Mouse (Mus musculus) adrenal gland, adult 18-20 months (tissue): ENCODE measurements around the gene Cep95. TPM values are rescaled to one million over a fixed set of nuclear protein-coding genes. Genes with fewer than 3 reads are reported as not detected.
A peak's percentile ranks its signal among the peaks of the same experiment; 100 is the strongest.
"Not testable (repeated sequence)": the region's sequence is repeated elsewhere in the genome, so short reads cannot be mapped to it uniquely, and the experiment has no call there.

Experiments
- DNase-seq, 2 experiments: peaks; one replicate each; pipeline ENCODE4 v3.0.0; 2021 to 2022; ENCODE audit warnings: low spot score in 2 of 2
- total RNA-seq, 2 experiments: library from RNA; stranded (reverse); gene quantifications; 1 replicate in 1 of 2; 2 replicates in 1 of 2; pipeline ENCODE4 v1.2.3; 2021

Cep95 gene
- total RNA-seq, 2 experiments from 2014 or later: 7.6 to 8.4 TPM

DNA sequence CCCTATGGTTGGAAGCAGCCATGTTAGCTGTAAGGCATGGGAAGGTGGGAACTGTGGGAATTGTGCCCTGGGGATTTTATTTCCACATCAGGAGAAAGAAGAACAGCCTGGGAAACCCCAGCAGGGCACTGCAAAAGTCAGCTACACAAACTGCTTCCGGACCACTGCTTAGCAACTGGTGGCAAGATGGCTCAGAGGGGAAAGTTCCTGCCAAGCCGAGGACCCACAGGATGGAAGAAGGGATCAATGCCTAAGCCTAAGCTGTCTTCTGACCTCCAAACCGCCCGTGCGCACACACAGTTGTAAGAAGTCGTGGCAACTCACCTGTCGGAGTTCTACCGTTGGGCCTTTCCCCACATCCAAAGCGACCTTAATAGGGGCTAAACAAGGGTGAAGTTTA, 16.0 kb upstream of the Cep95 start:
- DNase-seq: no peak

DNA sequence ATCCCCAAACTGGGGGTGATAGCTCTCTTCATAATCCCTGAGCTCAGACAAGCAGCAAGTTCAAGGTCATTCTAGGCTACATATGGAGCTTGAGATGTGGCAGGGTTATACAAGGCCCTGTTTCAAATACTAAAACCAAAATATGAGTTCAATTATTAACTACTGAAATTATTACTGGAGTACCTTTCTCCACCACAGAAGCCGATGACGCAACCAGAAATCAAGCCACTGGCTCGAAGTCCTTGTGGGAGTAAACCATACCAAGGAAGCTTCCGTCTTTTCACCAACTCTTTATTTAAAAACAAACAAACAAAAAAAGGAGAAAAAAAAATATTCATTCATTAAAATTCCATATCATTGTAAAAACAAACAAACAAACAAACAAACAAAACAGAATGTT, 12.1 kb upstream of the Cep95 start:
- no peak for DNase-seq

DNA sequence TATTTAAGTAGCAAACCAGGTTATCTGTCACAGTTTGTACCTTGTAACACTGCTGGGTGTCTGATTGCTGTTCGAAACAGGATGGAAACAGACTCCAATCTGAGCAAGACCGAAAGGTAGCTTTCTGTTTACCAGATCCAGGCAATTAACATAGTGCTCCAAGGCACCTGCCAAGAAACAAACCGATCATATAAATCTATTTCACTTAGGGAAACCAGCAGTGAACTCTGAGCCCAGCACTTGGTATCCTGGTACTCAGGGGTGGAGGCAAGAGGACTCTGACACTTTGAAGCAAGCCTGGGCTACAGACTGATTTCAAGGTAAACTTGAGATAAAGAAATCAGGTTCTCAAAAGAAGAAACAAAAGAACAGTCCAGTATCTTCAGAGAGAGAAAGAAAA, 11.7 kb upstream of the Cep95 start:
- no peak for DNase-seq

DNA sequence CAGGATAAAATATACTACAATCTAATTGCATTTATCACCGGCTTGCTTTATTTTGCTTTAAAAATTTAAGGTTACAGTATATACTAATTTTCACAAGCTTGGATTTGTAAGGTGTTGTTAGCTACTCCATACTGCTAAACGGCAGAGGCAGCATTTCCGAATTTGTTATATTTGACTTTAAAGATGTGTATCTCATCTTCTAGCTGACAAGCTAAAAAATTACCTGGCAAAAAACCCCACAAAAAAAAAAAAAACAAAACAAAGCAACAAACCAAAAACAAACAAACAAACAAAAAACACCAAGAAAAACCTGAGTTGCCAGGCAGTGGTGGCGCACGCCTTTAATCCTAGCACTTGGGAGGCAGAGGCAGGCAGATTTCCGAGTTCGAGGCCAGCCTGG, 10.9 kb upstream of the Cep95 start:
- no peak for DNase-seq

DNA sequence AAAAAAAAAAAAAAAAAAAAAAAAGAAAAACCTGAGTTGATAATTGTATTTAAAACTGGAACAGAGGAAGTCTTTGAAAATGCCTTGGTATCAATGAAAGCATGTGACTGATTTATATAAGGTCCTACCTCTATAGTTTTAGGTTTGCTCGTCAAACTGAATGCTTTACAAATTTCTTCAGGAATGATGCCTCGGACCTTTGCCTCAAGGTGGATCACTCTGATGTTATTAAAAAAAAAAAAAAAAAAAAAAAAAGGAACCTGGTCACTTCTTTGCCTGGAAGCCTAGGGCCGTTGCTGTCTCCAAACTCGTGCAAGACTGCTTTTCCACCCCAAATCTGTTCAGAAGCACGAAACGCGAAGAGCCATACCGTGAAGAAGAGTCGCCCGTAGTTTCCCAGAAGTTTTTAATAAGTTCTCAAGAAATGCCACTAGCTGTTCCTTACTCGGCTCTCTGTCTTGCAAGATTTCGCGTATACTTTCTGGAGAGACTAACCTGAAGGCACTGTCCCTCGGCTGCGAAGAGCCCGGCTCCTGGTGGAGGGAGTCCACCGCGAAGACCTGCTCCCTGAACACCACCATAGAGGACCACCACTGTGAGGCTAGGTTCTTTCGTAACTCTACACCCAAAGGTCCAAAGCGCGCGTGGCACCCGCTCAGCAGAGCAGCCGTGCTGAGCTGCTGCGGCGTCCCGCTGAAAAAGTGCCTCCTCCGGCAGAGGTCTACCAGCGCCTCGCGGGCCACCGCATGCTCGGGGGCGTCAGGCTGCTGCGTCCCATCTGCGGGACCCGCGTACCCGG, 10.3 kb upstream of the Cep95 start:
- DNase-seq: no peak

DNA sequence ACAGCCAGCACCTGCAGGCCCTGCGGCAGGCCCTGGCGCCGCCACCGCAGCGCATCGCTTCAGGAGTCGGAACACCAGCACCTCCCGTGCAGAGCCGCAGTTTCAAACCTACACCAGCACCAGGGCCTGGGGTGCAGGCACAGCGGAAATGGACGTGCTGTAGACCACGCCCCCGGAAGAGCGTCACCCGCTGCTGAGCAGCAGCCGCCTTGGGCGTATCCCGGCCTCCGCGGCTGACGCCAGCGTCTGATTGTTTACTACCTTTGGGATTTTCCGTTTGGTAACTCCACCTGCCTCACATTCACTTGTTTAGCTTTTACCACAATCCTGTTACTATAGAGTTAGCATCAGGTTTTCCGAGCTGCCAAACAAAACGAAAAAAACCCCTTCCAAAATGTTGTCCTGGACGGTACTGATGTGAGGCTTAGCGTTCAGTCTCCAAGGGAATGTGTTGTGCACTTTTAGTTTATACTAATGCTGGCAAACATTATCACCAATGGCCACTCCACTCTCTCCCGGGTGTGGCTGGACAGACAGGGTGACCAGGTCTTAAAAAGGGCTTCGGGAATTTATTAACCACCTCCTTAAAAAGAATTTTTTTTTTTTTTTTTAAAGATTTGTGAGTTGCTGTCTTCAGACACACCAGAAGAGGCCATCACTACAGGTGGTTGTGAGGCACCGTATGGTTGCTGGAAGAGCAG, 9.5 kb upstream of the Cep95 start, which contains the start of gene Polg2:
TSS of gene Polg2 (minus strand) at position 150 of the 701 bp plus-strand sequence.
- DNase-seq: peak; percentile 86 to 90

DNA sequence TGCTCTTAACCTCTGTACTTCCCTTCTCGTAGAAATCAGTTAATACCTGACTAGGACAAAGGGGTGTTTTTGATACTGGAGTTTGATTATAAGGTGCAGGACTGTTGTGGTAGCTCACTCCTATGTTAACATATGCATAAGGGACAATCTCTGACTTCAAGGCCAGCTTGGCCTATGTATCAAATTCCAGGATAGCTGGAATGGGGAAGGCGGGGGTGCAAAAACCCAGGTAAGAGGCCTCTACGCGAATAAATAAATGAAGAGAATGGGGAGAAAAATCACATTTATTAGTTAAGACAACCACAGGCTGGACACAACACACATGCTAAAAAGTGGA, 9.0 kb upstream of the Cep95 start:
- DNase-seq: no peak

DNA sequence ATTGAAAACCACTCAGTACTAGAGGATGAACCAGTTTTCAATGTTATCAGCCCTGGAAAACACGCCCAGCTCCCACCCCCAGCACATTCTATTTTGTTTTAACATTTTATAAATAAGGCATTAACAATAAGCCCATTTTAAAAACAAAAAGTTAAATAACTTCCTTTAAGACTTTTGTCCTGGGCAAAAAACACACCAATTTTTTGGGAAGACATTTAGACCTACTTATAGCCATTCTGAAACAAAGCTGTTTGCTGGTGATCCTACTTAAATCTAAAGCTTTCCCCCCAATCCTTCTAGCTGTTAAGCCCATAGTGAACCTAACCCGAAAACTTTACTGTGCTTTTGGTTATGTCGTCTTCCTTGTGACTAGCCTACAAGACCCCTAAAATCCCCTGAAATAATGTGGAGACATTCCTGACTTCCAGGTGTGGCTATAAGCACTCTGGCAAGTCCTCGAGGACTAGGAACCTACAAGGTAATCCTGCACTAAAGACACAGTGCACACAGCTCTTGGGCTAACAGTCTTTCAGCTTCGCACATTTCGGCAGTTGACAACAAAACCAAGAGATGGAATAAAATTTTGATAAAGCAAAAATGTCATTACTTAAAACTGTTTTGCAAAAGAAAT, 8.3 kb upstream of the Cep95 start:
- no peak for DNase-seq

DNA sequence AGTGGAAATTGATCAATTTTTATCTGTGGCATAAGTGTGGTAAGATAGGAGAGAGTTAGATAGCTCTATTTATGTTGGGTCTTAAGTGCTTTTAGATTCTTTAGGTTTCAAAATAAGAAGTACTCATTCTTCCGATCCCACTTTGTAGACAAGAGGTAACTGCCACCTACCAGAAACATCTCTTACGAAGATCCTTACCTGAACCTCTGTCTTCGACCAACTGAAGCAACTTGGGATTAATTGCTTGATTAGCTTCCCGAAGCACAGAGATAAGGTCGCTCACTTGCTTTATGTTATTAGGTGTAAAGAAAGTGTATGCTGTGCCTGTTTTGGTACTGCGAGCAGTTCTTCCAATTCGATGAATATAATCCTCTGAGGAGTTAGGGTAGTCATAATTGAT, 6.8 kb upstream of the Cep95 start:
- DNase-seq: not testable (repeated sequence)

DNA sequence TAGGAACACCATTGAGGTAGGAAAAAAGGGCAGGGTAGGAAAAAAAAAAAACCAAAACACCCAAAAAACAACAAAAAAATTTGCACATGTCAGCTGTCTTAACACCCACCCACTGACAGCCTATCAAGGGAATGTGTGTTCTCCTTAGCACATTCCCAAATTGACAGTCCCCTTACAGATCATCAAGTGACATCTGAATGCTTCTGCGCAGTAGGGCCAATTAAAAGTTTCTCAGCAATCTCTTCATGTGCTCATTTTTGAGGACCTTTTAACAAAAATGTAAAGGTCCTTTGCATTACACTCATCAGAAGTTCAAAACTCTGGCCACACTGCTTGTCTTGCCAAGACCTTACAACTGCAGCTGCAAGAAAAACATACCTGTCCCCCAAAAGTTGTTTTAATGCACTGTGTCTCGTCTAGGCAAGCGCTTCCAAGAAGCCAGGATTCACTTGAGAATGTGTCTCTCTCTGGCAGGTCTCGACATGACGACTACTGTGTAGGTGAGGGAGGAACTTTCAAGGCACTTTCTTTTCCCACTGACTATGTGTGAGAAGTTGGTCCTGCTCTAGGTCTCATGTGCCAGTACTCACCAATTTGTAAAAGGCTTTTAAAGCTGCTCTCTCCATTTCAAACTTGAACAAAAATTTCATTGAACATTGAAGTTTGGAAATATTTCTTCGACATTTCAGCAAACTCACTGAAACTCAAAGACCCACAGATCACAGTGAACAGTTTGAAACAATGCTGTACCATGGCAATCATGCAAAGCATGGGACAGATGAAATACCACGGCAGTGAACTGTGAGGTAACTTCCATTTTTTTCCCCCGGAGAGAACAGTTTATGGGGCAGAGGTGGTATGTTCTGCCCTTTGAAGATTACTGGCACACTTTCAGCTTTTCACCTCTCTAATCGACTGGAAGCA, 5.9 kb upstream of the Cep95 start:
- no peak for DNase-seq

DNA sequence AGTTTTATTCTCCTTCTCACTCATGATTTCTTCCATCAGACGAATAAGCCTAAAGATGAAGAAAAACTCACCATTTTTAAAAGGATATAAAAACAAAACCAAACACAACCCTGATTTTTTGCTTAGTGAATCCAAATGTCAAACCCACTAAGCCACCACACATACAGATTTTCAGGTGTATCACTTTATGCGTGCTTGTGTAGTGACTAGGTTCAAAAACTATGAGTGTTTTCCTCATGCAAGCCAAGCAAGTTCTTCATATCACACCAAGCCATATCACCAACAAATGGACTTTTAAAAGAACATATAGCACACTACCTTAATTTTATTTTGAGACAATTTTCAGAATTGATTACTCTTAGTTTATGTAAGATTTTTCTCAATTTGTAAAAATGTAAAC, 4.6 kb upstream of the Cep95 start:
- DNase-seq: no peak

DNA sequence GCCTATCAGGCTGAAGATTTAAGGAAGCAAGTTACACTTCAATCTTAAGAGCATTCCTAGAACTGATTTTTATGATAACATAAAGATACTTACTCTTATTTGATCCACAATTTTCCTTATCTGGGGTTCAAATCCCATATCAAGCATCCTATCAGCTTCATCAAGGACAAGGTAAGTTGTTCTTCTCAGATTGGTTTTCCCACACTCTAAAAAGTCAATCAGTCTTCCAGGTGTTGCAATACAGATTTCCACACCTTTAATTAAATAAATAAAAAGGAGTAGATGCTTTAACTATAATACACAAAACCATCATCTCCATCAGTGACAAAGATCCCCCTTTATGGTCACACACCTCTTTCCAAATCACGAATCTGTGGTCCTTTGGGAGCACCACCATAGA, 4.0 kb upstream of the Cep95 start:
- no peak for DNase-seq

DNA sequence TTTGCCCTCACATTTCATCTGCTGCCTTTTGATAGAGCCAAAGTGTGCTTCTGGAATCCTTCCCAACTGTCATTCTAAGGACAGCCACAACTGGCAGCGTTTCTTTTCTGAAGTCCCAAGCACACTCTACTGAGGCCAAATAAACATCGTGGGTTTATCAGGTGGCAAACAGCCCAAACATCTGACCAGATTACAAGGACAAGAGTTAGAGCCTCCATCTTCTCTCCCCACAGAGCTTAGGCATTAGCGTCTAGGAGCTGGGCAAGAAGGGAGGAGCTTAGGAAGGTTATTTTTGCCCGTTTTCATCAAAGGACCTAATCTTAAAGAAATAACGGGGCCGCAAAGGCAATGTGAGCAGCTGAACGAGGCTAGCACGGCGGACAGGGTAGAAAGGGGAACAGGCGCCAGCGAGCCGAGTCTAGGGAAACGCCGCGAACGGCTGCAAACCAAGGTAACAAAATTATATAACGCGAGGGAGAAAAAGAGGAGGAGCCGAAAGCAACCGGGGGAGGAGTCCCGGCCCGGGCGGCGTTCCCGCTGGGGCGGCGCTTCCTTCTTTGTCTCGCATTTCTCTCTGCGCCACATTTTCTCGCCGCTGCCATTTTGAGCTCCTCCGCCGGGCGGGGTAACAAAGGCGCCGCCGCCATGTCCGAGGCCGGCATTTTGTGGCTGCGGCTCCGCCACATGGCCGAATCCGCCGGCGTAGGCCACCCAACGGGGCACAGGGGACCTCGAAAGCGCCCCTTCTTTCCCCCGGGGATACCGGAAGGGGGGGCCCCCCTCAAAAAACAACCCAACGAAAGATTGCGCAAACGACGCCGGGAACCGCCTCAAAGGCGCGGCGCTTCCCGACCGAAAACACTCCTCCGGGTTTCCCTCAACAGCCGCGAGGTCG, 1.7 kb upstream of the Cep95 start:
- peak; percentile 84 to 87 for DNase-seq

DNA sequence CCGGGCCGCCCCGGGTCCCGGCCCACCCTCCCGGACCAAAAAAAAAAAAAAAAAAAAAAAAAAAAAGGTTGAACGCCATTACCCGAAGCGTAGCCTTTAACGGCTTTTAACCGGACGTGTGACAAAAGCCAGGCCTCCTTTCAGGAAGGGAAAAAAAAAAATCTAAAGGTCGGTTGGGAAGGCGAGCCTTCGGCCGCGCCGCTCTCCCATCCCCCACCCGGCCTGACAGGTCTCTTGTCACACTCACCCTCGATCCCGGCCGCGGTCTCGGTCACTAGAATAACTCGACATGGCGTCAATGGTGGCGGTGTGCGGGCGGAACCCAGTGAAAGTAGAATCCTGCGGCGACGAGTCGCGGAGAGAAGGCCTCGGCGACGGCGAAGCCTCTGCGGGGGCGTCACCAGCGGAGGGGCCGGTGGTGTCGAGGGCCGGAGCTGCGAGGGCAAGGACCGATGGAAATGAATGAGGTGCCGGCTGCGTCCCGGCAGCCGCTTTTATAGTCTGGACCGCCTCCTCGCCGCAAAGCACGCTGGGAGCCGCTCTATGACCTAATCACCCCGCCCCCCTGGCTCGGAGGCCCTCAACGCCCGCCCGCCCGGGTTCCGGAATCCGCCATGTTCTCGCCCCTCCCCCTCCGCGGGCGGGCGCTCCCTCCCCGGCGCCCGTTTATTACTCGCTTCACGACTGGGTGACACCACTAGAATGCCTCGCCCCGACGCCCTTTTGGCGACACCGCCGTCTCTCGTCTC, 852 bp upstream of the Cep95 start:
- DNase-seq: peak; percentile 99

DNA sequence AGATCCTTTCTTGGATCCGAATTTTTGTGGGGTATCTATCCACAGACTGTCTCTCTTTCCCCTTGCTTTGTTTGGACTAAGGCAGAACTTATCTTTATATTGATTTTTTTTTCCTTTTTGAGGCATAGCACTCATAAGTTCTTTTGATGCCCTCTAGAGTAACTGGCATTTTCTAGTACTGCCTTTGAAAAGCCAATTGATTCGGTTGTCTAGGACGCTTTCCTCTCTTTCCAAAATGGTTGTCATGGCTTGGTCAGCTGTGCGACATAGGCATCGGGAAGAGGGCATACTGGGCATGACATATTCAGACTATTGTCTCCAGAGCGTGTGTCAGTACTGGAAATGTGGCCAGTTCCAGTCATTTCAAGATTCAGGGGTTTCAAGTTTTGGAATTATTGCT, 597 bp downstream of the Cep95 start:
- DNase-seq: no peak

DNA sequence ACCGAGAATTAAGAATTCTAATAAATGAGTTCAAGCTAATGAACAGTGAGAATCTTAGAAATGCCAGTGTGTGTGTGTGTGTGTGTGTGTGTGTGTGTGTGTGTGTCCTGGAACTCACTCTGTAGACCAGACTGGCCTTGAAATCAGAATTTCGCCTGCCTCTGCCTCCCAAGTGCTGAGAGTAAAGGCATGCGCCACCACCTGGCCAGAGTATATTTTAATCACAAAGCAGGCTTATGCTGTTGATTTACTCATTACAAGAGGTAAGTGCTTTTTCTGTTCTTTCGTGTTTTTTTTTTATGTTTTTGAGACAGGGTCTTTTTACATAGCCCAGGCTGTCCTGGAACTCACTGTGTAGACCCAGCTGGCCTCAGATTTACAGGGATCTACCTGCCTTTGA, 4.8 kb downstream of the Cep95 start:
- no peak for DNase-seq

DNA sequence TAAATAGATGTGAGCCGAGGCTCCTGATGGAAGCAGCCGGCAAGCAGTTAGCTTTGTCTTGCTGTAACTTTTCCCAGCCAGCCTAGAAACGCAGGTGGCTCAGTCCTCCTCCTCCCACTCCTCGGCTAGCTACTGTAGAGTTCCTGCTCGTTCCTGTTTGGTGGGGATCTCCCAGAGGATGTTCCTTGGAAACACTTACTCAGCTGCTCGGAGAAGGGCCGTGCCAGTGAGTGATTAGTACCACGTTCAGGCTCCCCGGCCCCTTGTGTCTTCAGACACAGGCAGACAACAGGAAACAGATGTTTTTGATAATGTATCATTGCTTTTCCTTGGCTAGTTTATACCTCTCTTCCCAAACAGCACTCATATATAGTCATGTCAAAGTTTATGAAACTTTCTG, 6.6 kb downstream of the Cep95 start:
- DNase-seq: no peak

DNA sequence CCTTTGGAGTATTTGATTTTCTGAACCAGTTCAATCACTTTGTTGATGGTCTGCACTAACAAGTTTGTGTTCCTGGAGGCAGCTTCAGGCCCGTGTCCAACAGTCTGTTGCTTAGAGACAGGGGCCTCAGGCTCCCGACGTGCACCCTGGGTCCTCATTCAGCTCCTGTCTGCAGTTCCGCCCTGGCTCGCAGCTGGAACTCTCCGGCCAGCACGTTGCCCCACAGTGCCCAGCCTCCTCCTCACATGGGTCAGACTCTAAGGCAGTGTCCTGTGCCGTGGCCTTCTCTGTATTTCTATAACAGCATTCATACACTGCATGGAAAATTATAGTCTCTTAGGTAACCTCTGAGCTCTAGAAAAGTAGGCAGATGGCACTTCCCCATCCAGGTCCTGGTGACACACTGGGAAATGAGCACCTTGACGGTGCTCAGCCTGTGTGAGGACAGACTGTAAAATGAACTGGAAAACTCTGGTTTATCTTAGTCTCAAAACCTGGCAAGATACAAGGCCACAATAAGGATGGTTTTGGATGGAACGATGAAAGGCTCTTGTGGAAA, 13.1 kb downstream of the Cep95 start:
- no peak for DNase-seq

DNA sequence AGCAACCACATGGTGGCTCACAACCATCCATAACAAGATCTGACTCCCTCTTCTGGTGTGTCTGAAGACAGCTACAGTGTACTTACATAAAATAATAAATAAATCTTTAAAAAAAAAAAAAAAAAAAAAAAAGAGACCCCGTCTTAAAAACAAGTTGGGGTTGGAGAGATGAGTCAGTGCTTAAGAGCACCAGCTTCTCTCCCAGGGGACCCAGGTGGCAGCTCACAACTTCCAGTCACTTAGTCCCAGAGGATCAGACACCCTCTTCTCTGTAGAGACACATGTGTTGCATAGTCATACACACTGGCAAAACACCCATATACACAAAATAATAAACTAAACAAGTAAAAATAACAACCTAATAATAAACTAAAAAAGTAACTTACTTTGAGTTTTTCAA, 18.4 kb downstream of the Cep95 start:
- DNase-seq: not testable (repeated sequence)
